Mouse (Mus musculus) lung, adult 2 months (tissue): Measurements from ENCODE around the gene Syde2.

Source experiments
- CTCF ChIP-seq: fragments of 200-500 bp; IDR thresholded peaks from 2 replicates; pipeline ENCODE4 v1.5.1; 2011; ENCODE audit warnings: mild to moderate bottlenecking, low read length, control low read depth; ENCODE audit not compliant: insufficient read depth
- POLR2A ChIP-seq: fragments of 200-500 bp; IDR thresholded peaks from 2 replicates; pipeline ENCODE4 v1.6.1; 2011; ENCODE audit warnings: low read depth, mild to moderate bottlenecking, control low read depth, low read length, borderline replicate concordance; ENCODE audit errors: extremely low read depth

- TF ChIP-seq CTCF = no peak
- no peak for TF ChIP-seq POLR2A
Measured at GRCm38 (mm10) chr3:146030255-146030836, 42.7 kb downstream of the Syde2 start.
